Mouse (Mus musculus): ENCODE data around the gene Prdx6. TPM values are rescaled to one million over a fixed set of nuclear protein-coding genes. Genes with fewer than 3 reads are reported as not detected.

The Prdx6 gene
- total and polyA plus RNA-seq, 3 experiments, result 102 to 277 (median 232) TPM

Other genes starting within 250 kb of the Prdx6 start
- gene Zbtb37, start 216.4 kb downstream of the Prdx6 start, total RNA-seq (2012; rRNA removed), result 4.7 and 5.2 TPM in 2 replicates
- gene Zbtb37, start 216.4 kb downstream of the Prdx6 start, total RNA-seq (2014; rRNA removed), result 3.1 and 4.5 TPM in 2 replicates
- gene Zbtb37, start 216.4 kb downstream of the Prdx6 start, polyA plus RNA-seq (2012; ENCODE audit: insufficient read length, low read depth), result 3.6 and 4.8 TPM in 2 replicates
- 44.7 and 46.2 TPM in 2 replicates for gene Dars2, start 180.6 kb downstream of the Prdx6 start, total RNA-seq (2012; rRNA removed)
- gene Dars2, start 180.6 kb downstream of the Prdx6 start, total RNA-seq (2014; rRNA removed), result 64.7 and 74.0 TPM in 2 replicates
- 50.6 and 55.3 TPM in 2 replicates for gene Dars2, start 180.6 kb downstream of the Prdx6 start, polyA plus RNA-seq (2012; ENCODE audit: insufficient read length, low read depth)
- 4.6 and 5.5 TPM in 2 replicates for gene Cenpl, start 180.5 kb downstream of the Prdx6 start, total RNA-seq (2012; rRNA removed)
- gene Cenpl, start 180.5 kb downstream of the Prdx6 start, total RNA-seq (2014; rRNA removed), result 10.4 and 11.5 TPM in 2 replicates
- gene Cenpl, start 180.5 kb downstream of the Prdx6 start, polyA plus RNA-seq (2012; ENCODE audit: insufficient read length, low read depth), result 13.1 and 13.3 TPM in 2 replicates
- gene Klhl20, start 119.7 kb downstream of the Prdx6 start, total RNA-seq (2012; rRNA removed), result 8.3 and 9.7 TPM in 2 replicates
- gene Klhl20, start 119.7 kb downstream of the Prdx6 start, total RNA-seq (2014; rRNA removed), result 7.2 and 7.9 TPM in 2 replicates
- 16.0 and 16.3 TPM in 2 replicates for gene Klhl20, start 119.7 kb downstream of the Prdx6 start, polyA plus RNA-seq (2012; ENCODE audit: insufficient read length, low read depth)
- not detected in 2 replicates for gene Ankrd45, start 108.5 kb downstream of the Prdx6 start, total RNA-seq (2012; rRNA removed)
- not detected in 2 replicates for gene Ankrd45, start 108.5 kb downstream of the Prdx6 start, total RNA-seq (2014; rRNA removed)
- 0.23 TPM in 1 of 2 replicates, not detected in the other for gene Ankrd45, start 108.5 kb downstream of the Prdx6 start, polyA plus RNA-seq (2012; ENCODE audit: insufficient read length, low read depth)
- gene Tex50, start 91.9 kb downstream of the Prdx6 start, total RNA-seq (2012; rRNA removed), result not detected in 2 replicates
- gene Tex50, start 91.9 kb downstream of the Prdx6 start, total RNA-seq (2014; rRNA removed), result not detected in 2 replicates
- gene Tex50, start 91.9 kb downstream of the Prdx6 start, polyA plus RNA-seq (2012; ENCODE audit: insufficient read length, low read depth), result not detected in 2 replicates
- 0.08 TPM in 1 of 2 replicates, not detected in the other for gene Tnfsf4, start 144.2 kb upstream of the Prdx6 start, total RNA-seq (2012; rRNA removed)
- 0.12 and 0.15 TPM in 2 replicates for gene Tnfsf4, start 144.2 kb upstream of the Prdx6 start, total RNA-seq (2014; rRNA removed)
- gene Tnfsf4, start 144.2 kb upstream of the Prdx6 start, polyA plus RNA-seq (2012; ENCODE audit: insufficient read length, low read depth), result not detected in 2 replicates
- 0.42 and 0.71 TPM in 2 replicates for gene Tnfsf18, start 243.4 kb upstream of the Prdx6 start, total RNA-seq (2012; rRNA removed)
- gene Tnfsf18, start 243.4 kb upstream of the Prdx6 start, total RNA-seq (2014; rRNA removed), result 0.78 and 0.85 TPM in 2 replicates
- gene Tnfsf18, start 243.4 kb upstream of the Prdx6 start, polyA plus RNA-seq (2012; ENCODE audit: insufficient read length, low read depth), result 0.89 and 0.90 TPM in 2 replicates